Mouse (Mus musculus): ENCODE measurements at regions not wholly inside any gene's neighbourhood (a gene's known extent, or its start where the extent isn't known, plus 50 kb on each side); places are given as distances from the start of the nearest gene placed in this dataset.

DNA sequence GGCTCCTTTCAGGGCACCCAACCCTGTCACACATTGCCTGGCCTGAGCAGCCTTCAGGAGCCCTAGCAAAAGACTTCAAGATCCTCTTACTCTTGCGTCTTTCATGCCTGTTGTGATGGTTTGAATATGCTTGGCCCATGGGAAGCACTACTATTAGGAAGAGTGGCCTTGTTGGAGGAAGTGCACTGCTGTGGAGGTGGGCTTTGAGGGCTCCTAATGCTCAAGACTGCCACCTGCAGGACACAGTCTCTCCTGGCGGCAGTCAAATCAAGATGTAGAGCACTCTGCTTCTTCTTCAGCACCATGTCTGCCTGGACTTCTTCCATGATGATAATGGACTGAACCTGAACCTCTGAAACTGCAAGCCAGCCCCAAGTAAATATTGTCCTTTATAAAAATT is 73.0 kb downstream of the Tsen15 start:
- no peak for ATAC-seq (ENCODE audit: low TSS enrichment)

DNA sequence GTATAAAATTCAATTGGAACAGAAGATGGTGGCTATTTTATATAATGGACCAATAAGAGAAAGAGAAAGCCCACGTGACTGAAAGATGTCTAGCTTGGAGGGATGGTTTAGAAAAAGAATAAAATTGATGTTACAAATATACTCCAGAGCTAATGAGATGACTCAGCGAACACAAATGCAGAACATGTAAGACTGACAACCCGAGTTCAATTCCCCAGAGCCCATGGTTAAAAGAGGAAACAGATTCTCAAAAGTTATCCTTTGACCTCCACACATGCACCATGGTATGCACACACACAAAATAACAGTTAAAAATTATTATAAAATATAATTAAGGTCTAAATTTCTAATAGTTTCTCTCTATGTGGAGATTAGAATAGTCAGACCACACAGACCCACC is 81.0 kb downstream of the Tsen15 start:
- ATAC-seq (ENCODE audit: low TSS enrichment): no peak

DNA sequence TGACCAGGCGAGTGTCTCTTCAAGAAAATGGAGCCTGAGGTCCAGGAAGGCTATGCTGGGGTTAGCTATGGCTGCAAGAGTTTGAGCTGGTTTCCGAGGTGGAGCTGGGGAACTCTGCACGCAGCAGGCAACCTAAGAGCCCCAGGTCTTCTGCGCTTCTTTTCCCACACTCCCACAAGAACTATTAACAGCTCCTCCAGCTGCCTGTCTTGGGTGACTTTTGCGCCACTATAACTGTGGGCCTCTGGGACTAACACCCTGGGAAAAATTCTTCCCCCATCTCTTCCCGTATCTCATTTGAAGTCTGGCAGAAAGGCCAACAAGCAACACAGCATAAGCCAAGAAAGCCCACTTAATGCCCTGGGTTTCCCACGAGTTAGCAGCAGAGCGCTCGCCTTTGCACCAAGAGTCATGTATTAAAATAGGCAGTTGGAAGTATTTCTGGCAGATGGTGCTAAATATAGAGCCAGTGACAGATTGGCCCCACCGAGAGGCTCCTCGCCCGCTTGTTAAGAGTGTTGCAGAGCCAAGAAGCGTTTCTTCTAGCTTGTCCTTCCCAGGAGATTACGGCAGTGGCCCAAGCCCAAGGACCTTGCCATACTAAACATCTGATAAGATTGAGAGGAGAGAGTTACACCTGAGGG is 81.9 kb downstream of the Tsen15 start:
- peak; percentile 73 for ATAC-seq (ENCODE audit: low TSS enrichment)

DNA sequence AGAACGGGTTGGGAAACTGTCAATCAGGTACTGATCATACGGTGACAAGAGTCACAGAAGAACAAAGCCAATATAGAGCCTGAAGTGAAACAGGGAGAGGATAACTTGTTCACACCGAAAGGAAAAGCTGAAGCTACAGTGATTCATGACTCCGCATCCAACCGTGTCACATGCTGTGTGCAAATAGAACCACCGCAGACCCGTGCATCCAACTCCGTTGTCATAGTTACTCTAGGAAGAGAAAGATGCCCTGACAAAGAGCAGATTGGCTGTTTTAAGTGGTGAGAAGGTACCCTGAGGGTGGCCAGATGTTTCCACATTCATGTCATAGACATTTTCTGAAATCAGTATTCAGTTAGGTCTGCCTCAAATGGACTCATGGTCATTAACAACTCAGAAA is 85.1 kb downstream of the Tsen15 start:
- ATAC-seq (ENCODE audit: low TSS enrichment): peak; percentile 76

DNA sequence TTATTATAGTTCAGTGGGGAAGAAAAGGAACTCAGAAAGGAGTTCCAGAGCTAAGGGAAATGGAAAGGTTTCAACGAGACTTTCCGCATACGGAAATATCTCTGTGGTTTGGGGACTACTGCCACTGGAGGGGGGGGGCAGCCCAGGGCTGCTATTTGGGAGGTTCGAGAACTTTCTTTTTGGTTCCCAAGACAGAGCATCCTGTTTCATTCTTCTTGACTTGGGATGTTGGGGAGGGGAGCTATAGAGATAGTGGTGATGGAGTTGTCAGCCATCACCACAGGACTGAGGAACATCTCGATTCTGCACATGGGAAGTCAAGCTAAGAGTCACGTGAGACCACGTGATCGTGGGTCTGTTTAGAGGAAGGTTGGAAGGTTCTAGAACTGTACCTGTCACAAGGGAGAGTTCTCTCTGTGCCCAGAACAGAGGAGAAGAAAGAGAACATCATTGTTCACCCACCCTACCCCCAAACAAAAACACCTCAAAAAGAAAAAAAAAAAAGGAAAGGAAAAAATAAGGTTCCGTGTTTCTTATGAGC is 94.2 kb downstream of the Tsen15 start:
- no peak for ATAC-seq (ENCODE audit: low TSS enrichment)

DNA sequence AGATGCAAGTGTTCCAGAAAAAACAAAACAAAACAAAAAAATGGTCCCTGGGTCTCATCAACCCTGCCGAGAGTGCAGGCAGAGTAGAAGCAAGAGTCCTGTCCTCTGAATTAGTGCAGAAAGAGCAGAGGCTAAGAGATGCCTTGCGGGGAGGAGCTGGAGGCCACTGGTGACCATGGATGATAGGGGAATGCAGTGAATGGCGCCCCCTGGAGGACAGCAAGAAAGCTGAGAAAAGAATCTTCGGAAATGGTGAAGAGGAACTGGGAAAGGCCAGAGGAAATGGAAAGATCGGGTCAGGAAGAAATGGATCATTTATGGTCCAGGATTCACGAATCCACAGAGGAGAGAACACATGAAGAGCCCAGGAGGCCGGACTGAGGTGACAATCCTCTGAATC is 95.7 kb downstream of the Tsen15 start:
- ATAC-seq (ENCODE audit: low TSS enrichment): peak; percentile 82

DNA sequence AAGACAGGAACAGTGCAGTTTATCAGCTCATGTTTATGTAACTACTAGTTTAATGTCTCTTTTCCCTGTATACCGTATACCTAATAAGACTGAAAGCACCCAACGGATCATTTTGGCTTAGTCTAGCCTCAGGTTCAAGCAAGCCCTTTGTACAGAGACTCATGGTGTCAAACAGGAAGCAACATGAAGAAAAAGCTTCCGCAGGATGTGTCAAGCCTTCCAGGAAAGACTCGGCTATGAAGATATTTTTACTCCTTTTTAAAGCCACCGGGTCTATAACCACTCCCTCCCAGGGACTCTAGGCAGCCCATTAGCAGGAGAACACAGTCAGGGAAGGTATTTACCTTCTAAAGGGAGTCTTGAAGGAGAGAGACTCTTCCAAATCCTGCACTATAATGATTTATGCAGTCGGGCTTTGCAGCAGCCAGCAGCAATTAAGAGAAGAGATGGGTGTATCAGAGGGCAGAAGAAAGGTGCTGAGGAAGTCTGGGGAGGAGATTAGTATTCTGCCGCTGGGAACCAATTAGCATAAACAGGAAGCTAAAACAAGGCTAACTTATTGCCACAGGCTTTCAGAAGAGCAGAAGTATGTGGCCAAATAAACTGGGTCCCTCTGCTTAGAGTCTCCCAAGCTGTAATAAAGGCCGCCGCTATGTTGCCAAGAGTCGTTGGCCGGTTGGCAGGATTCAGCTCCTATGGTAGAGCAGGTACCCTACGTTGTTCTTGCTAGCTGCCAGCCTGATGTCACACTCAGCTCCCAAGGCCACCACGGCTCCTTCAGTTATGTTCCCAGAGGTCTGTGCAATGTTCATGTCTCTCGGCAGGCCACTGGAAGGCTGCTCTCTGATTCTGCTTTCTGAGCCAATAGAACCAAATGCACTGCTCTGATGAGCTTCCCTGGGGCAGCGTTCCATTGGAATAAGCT is 98.7 kb downstream of the Tsen15 start:
- ATAC-seq (ENCODE audit: low TSS enrichment): no peak

DNA sequence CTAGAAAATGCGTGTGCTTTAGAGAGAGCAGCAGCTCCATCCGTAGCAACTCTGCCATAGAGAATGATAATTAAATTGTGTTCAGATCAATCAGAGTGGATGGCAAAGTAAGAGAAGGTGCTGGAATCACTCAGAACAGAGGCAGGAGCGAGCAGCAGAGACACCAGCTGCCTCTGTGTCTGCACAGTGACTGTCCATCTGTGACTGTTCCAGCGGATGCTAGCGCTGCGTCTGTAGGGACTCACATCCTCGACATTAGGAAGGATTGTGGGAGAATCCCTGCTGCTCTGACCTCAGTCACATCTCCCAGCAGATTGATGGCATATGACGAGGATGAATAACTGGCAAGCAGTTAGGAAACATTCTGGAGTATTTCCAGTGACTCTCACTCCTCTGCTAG is 99.8 kb downstream of the Tsen15 start:
- ATAC-seq (ENCODE audit: low TSS enrichment): no peak

DNA sequence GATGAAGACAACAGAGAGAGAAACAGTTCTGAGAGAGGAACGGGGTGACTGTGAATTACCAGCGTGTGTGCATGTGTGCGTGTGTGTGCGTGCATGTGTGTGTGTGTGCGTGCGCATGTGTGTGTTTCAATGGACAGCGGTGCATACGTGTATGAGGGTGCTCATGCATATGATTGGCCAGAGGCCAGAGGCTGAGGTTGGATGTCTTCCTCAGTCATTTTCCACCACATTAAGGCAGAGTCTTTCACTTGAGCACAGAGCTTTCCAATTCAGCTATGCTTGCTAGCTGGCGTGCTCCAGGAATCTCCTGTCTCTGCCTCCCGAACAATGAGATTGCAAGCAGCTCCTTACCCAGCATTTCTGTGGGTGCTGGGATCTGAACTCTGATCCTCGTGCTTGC is 104.4 kb downstream of the Tsen15 start:
- ATAC-seq (ENCODE audit: low TSS enrichment): no peak

DNA sequence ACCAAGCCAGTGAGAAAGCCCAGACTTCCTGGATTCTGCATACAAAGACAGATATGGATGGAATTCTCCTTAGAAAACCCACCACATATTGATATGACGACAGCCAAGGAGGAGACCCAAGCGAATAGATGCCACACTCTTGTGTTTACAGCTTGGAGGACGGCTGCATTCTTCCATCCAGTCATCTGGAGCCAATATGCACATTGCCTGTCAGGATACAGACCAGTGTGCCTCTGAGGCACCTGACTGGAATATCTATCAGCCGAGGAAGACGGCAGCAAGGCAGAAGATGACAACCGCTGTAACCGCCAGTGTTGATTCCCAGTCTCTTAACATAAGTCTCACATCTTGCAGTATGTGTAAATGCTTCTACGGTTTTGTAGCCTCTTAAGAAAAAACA is 105.3 kb downstream of the Tsen15 start:
- ATAC-seq (ENCODE audit: low TSS enrichment): no peak

DNA sequence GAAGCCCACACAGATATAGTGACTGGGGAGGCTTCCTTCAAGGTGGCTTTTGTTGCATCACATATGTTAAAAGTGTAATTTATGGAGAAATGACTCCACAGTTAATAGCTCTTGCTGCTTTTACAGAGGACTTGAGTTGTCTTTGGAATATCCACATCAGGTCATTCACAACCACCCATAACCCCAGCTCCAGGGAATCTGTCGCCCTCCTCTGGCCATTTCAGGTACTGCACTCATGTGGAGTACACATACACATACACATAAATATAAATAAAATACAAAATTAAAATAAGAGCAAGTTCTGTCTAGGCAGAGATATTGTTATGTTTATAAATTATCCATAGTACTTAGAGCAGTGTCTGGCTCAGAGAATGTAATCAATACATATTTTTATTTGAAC is 106.5 kb downstream of the Tsen15 start:
- no peak for ATAC-seq (ENCODE audit: low TSS enrichment)

DNA sequence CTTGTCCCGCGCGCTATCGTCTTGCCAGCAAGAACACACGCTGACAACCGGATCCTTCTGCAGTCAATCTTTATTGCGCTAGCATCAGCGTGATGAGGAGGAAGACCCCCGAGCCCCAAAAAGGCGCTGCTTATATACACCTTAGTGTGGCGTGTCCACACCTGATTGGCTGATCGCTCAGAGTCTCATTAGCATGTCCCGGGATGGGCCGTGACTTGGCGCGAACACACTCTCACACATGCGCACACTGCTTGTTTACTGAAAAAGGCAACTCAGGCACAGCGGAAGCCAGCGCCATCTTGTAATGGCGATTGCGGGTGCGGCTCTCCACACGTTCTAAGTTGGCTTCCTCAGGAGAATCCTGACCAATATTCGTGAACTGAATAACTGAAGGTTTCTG is 111.5 kb downstream of the Tsen15 start:
- ATAC-seq (ENCODE audit: low TSS enrichment): no peak

DNA sequence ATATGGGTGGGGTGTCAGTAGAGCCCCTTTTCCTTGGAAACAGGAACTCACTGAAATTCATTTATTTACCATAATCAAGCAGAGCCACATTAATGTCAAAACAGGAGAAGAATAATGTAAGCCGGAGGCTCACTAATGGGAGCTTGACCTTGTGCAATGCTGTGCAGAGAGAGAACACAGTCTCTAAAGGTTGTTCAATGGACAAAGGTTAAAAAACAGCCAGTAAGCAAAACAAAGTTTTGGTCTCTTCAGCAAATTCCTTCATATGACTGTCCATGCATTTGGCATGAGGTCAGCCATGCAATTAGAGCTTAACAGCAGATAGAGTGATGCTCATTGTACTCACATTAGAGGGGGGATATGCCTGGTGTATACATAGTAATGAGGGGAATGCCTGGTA is 113.1 kb downstream of the Tsen15 start:
- ATAC-seq (ENCODE audit: low TSS enrichment): no peak

DNA sequence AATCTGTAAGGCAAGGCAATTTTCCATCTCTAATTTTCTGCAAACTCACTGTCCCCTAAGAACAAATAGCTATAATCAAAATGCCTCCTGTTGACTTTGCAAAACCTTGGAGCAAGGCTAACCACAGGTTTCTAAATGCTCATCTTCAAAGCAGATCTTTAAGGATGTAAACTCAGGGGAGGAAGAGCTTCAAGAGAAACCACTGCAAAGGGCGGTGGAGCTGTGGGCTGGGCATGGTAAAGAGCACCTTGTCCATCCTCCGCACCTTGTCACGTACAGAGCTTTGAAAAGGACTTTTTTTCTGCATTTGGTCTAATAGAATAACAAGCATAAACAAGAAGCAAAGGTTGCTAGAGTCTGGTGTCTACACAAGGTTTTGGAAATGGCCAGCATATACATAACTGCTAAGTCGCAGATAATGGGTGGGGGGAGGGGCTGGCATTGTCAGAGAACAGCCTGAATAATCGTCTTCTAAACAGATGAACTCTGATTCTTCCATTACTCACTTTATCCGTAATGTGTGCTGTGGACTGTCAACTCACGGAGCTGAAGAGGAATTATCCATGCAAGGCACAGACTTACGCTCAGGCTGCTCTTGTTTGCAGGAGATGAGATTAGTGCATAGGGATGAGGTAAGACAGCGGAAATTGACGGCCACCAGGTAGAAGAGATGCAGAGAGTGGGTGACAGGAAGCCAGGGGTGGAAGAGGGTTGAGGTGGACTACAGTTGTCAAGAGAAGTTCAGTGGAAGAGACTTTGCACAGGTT is 116.4 kb downstream of the Tsen15 start:
- ATAC-seq (ENCODE audit: low TSS enrichment): no peak

DNA sequence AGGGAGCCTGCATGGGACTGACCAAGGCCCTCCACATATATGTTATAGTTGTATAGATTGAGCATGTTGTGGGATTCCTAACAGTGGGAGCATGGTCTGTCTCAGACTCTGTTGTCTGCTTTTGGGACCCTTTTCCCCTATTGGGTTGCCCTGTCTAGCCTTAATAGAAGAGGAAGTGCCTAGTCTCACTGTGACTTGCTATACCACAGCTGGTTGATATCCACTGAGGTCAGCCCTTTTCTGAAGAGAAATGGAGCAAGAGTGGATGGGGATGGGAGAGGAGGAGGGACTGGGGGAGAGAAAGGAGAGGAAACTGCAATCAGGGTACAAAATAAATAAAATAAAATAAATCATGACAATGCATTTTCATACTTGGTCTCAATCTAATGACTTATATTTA is 120.1 kb downstream of the Tsen15 start:
- ATAC-seq (ENCODE audit: low TSS enrichment): no peak

DNA sequence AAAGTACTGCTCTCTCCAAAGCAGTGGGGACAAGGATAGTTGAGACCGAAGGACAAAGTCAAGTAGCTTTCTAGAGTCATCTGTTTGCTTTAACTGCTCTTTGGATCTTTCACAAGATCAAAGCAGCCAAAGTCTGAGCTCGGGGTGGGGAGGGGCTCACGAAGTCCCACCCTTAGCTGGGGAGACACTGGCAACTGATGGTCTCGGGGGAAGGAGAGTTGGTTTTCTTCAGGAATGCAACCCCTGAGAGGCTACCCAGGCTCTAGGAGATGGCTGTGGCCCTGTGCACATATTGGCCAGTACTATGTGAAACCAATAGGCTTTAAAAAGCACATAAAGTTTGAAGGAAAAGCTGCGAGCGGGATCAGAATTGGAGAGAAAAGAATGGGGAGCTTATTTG is 121.5 kb downstream of the Tsen15 start:
- no peak for ATAC-seq (ENCODE audit: low TSS enrichment)

DNA sequence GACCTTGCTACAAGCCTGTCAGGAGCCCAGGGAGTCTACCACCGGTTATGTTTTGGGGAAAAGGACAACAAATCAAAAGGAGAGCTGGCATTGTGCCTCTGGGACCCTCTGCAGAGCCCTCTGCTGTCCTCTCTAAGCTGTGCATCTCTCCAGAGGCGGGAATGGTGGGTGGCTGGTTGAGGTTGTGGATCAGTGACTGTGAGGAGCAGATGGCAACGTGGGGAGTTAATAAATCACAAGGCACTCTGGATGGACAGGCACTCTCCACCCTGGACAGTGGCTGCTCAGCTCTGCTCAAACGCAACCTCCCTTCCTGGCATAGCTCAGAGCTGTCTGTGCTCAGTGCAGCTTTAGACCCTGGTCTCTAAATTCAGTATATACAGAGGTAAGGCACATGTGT is 125.0 kb downstream of the Tsen15 start:
- ATAC-seq (ENCODE audit: low TSS enrichment): no peak

DNA sequence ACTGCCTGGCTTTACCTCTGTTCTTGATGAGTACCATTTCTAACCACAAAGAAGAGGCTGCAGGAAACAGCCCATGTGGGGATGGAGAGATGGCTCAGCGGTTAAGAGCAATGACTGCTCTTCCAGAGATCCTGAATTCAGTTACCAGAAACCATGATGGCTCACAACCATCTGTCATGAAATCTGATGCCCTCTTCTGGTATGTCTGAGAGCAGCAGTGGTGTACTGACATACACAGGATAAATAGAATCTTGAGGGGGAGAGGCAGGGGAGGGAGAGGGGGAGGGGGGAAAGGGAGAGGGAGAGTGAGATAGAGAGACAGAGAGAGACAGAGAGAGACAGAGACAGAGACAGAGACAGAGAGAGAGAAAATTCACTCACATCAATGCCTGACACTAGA is 125.5 kb downstream of the Tsen15 start:
- no peak for ATAC-seq (ENCODE audit: low TSS enrichment)

DNA sequence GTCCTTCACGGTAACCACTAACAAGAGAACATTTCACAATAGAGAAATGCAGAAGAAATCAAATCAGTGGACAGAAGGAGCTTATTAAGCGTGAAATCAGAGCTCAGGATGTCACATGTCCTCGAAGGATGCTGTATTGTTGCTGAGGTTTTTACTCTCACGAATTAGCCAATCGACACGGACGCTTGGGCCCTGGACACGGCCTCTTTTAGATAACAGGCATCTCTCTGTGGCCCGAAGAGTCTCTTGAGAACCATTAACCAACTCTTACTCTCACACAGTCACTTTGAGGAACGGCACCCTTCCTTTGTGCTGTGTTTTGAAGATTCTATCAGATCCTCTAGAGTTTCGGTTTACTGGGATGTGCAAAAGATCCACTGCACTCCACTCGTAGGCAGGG is 128.2 kb downstream of the Tsen15 start:
- no peak for ATAC-seq (ENCODE audit: low TSS enrichment)

DNA sequence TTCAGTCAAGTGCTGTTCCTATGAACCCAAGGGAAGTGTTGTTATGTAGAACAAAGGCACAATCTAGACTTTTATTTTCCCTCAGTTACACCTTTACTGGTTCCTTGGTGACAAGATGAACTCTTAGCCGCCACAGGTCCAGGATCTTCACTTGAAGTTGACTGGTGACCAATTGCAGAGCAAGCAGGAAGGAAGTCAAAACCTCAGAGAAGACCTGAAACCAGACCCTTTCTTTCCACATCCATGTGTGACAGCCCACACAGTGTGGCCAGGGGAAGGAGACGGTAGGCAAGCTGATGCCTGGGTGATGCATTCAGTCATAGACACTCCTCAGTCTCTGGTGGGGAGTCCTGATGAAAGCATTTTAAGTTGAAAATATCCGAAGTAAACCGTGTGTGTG is 132.6 kb downstream of the Tsen15 start:
- no peak for ATAC-seq (ENCODE audit: low TSS enrichment)

DNA sequence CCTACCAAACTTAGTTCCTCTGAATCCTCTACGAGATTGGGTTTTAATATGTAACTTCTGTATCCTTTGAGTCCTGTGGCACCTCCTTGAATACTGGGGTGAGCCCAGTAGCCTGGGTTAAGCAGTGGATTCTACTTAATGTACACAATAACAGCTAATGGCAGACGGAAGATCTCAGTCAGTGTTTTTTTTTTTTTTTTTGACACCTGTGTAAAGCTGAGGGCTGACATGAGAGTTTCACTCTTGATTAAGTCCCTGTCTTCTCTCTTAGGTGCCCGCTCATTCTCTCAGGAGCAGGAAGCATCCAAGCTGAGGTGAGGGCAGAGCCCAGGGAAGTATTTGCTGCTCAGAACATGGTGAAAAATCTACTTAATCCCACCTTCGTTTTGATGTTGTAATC is 133.0 kb downstream of the Tsen15 start:
- ATAC-seq (ENCODE audit: low TSS enrichment): no peak

DNA sequence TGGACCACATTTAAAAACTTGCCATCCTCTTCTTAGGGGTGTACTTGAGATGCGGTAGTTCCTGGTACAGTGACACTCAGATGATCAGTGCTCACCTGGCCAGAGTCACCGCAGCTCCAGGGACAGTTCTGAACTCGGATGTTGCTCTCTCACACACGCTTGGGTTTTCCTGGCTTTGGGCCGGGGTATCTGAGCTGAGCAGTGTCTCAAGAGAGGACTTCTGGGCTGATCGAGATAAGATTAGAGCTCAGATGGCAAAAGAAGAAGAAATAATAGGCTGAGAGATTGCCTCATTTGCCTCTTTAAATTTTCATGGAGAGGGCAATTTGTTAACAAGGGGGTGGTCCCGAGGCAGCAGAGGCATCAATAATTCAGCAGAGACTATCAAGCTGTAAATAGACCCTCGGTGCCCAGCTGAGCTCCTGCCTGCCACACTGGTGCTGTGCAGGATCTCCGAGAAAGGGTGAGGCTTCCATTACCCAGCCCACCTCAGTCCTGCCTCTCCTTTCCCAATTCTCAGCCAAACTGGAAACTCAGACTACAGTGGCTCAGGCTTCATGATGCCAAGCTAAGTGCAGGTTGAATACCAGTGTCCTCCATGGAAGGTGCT is 133.7 kb downstream of the Tsen15 start:
- ATAC-seq (ENCODE audit: low TSS enrichment): no peak
